Mouse (Mus musculus) lung, adult 2 months (tissue): ENCODE results near the gene Zfp384.
A peak's percentile ranks its signal among the peaks of the same experiment; 100 is the strongest.

Source experiments
- CTCF ChIP-seq: fragments of 200-500 bp; IDR thresholded peaks from 2 replicates; pipeline ENCODE4 v1.5.1; 2011; ENCODE audit warnings: mild to moderate bottlenecking, low read length, control low read depth; ENCODE audit not compliant: insufficient read depth
- POLR2A ChIP-seq: fragments of 200-500 bp; IDR thresholded peaks from 2 replicates; pipeline ENCODE4 v1.6.1; 2011; ENCODE audit warnings: low read depth, mild to moderate bottlenecking, control low read depth, low read length, borderline replicate concordance; ENCODE audit errors: extremely low read depth

GRCm38 (mm10) chr6:124966466-124967118, 42.4 kb upstream of the Zfp384 start:
- TF ChIP-seq CTCF (peak; percentile 35), POLR2A (no peak)
